Mouse (Mus musculus) stomach, postnatal 0 days (tissue): ENCODE data around the gene Rpl27a.

ENCODE experiments used
- CTCF ChIP-seq: IDR thresholded peaks from 2 replicates; pipeline ENCODE4 v1.5.1; 2016; ENCODE audit warnings: antibody characterized with exemption, low read depth, mild to moderate bottlenecking, moderate library complexity
- EP300 ChIP-seq: optimal IDR thresholded peaks from 2 replicates; pipeline ENCODE3; 2016; ENCODE audit warnings: antibody characterized with exemption

DNA sequence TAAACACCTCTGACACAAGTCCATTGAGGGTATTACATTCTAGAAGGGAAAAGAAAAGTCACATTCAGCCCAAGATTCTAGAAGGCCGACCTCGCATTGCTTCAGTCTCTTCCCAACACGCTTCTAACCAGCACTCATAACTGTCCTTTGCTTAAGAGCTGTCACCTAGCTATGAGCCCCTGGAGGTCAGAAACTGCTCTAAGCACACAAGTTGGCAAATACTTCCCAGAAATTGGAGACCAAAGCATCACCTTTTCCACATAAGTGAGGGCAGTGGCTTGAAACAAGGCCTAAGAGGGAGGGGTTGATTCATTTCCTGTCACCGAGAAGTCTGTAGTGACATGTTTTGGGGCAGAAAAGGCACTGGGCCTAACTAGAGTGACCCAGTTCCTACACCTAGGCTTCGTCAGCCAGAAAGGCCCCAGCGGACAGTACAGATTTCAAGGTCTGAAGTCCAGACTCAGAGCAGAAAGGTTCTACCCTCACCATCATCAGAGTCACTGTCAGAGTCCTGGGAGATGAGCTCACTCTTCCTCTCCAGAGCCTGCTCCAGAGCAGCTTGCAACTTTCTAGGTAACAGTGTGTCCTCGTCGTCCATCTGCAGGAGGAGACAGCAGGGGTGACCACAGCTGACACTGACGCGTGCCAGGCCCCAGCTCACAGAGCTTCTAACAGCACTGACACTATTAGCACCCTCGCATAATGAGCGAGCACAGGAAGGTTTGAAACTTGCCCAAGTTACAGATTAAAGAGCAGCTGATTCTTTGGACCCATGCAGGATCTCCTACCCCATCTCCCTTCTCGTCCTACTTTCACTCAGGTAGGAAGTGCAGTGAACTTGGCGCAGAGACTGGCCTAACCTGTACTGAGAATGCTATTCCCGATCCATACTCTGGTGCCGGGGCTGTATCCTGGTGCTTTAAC, 7.1 kb downstream of the Rpl27a start:
- no peak for TF ChIP-seq CTCF
- TF ChIP-seq EP300, result no peak
